Mouse (Mus musculus) intestine, embryonic 14.5 days (tissue): ENCODE data around the gene Lrmda. TPM values are rescaled to one million over a fixed set of nuclear protein-coding genes. Genes with fewer than 3 reads are reported as not detected.

ENCODE experiments used
- ATAC-seq: fragments of 200-750 bp; cut with Nextera tagmentation; replicated peaks from 2 replicates; pipeline ENCODE4 v1.8.0; 2017; ENCODE audit warnings: low read depth, moderate number of reproducible peaks, moderate TSS enrichment, moderate library complexity; ENCODE audit not compliant: low FRiP score, low TSS enrichment
- DNase-seq: peaks from one replicate; pipeline ENCODE4 v3.0.0-alpha.2; 2018; ENCODE audit warnings: low spot score
- H3K27ac ChIP-seq: fragments of 300-500 bp; sonication (generic); 2 replicates; pipeline ENCODE4 v1.5.1; 2014; ENCODE audit warnings: low read depth, mild to moderate bottlenecking, control low read depth
- H3K27me3 ChIP-seq: fragments of 300-500 bp; sonication (generic); replicated peaks from 2 replicates; pipeline ENCODE4 v1.6.1; 2014; ENCODE audit warnings: low read length, control low read depth; ENCODE audit not compliant: control insufficient read depth, insufficient read depth
- H3K36me3 ChIP-seq: fragments of 300-500 bp; sonication (generic); 2 replicates; pipeline ENCODE4 v1.6.1; 2014; ENCODE audit warnings: low read length, control low read depth; ENCODE audit not compliant: control insufficient read depth, insufficient read depth
- H3K4me1 ChIP-seq: fragments of 300-500 bp; sonication (generic); replicated peaks from 2 replicates; pipeline ENCODE4 v1.6.1; 2014; ENCODE audit warnings: low read length, control low read depth, mixed read lengths; ENCODE audit not compliant: control insufficient read depth, insufficient read depth
- H3K4me2 ChIP-seq: fragments of 300-500 bp; sonication (generic); 2 replicates; pipeline ENCODE4 v1.6.1; 2014; ENCODE audit warnings: low read length
- H3K4me3 ChIP-seq: fragments of 300-500 bp; sonication (generic); 2 replicates; pipeline ENCODE4 v1.5.1; 2014; ENCODE audit warnings: low read depth, low read length, control low read depth, mixed read lengths
- H3K9ac ChIP-seq: fragments of 300-500 bp; sonication (generic); 2 replicates; pipeline ENCODE4 v1.6.1; 2014; ENCODE audit warnings: mild to moderate bottlenecking, low read length
- H3K9me3 ChIP-seq: fragments of 300-500 bp; sonication (generic); 2 replicates; pipeline ENCODE4 v1.6.1; 2016; ENCODE audit warnings: low read length, control low read depth; ENCODE audit not compliant: control insufficient read depth
- WGBS: fragments of 180-500 bp; shearing (Covaris S2); extraction: QIAGEN DNeasy Blood & Tissue Kit; methylation state at CpG from one replicate; pipeline ENCODE4 v1.1.7; 2014; 5-methylcytosine and 5-hydroxymethylcytosine counted together
- polyA plus RNA-seq: library from polyadenylated mRNA; unstranded; fragments of >200 nt; fragmentation: Nextera tagmentation; extraction: Ambion mirVana; gene quantifications from 2 replicates; pipeline ENCODE4 v1.2.1, GENCODE M21; 2014

Gene Lrmda
- polyA plus RNA-seq, 1 experiment from 2014 or later: 0.70 TPM

- H3K27ac ChIP-seq: no peak overlapping the region
- H3K4me3 ChIP-seq: no peak overlapping the region
- ATAC-seq (no peak), DNase-seq (peak; percentile 49)
- H3K4me1 ChIP-seq: peaks cover 10% of the 10 kb centered on the region
- H3K36me3 ChIP-seq: no peaks in the 10 kb centered on the region
- WGBS: 84% methylated on average over 4 of the region's 4 CpGs
- no peak overlapping the region for H3K9ac ChIP-seq
- no peaks in the 10 kb centered on the region for H3K27me3 ChIP-seq
- H3K4me2 ChIP-seq: no peak overlapping the region
- no peaks in the 10 kb centered on the region for H3K9me3 ChIP-seq
Observed at GRCm38 (mm10) chr14:22294371-22294770, 274.9 kb downstream of the Lrmda start.

GRCm38 (mm10) chr14:22296655-22297239 lies 277.2 kb downstream of the Lrmda start:
- H3K4me1 ChIP-seq: peaks cover 5% of the 10 kb centered on the region; the same call in 1 of the 2 replicates
- 33% methylated on average over 3 of the region's 3 CpGs for WGBS
- H3K4me3 ChIP-seq: no peak overlapping the region
- H3K27ac ChIP-seq: no peak overlapping the region
- no peaks in the 10 kb centered on the region for H3K9me3 ChIP-seq
- H3K4me2 ChIP-seq: no peak overlapping the region
- H3K9ac ChIP-seq: no peak overlapping the region
- ATAC-seq (no peak), DNase-seq (peak; percentile 53)
- H3K27me3 ChIP-seq: no peaks in the 10 kb centered on the region
- no peaks in the 10 kb centered on the region for H3K36me3 ChIP-seq

DNA sequence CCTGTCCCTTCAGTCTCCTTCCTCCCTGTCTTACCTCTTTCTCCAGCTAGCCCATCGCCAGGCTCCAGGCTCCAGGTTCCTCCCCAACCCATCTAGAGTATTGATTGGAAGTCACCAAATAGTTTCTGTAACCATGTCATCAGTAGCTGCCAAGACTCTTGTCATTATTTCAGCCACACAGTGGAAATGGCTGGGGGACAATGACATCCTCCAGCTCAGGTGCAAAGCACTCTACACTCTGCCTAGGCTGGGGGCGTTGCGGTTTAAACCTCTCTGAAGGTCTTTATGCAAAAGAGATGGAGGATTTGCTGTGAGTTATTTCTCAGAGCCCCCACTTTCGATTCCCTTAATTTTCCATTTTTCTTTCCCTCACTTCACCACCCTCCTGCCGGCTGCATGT lies 287.2 kb downstream of the Lrmda start:
- no peak overlapping the region for H3K9ac ChIP-seq
- ATAC-seq (no peak), DNase-seq (no peak)
- no peaks in the 10 kb centered on the region for H3K36me3 ChIP-seq
- no peak overlapping the region for H3K4me3 ChIP-seq
- WGBS: 63% methylated on average over 5 of the region's 5 CpGs
- no peaks in the 10 kb centered on the region for H3K9me3 ChIP-seq
- H3K4me1 ChIP-seq: peaks cover 7% of the 10 kb centered on the region
- no peak overlapping the region for H3K4me2 ChIP-seq
- no peaks in the 10 kb centered on the region for H3K27me3 ChIP-seq
- no peak overlapping the region for H3K27ac ChIP-seq

DNA sequence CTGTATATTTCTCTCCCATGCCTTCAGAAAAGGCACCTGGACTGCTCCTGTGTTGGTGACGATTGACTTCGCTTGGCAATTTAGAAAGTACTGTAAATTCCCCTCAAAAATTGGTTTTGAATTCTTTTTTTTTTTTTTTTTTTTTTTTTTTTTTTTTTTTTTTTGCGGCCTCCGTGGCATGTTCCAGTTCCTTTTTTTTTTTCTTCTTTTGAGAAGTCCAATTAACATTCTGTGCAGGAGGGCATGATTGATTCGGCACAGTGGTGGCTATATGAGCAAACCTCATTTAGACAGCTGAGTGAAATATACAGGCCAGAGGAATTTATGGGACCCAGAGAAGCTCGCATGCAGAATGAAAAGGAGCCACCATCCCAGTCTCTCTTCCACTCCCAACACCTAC lies 288.5 kb downstream of the Lrmda start:
- Histone ChIP-seq H3K4me2 (no peak overlapping the region), H3K27me3 (no peaks in the 10 kb centered on the region), H3K27ac (no peak overlapping the region), H3K4me1 (peaks cover 7% of the 10 kb centered on the region), H3K9ac (no peak overlapping the region), H3K9me3 (no peaks in the 10 kb centered on the region), H3K4me3 (no peak overlapping the region), H3K36me3 (no peaks in the 10 kb centered on the region)
- WGBS: 52% methylated on average over 6 of the region's 6 CpGs
- ATAC-seq (no peak), DNase-seq (no peak)

DNA sequence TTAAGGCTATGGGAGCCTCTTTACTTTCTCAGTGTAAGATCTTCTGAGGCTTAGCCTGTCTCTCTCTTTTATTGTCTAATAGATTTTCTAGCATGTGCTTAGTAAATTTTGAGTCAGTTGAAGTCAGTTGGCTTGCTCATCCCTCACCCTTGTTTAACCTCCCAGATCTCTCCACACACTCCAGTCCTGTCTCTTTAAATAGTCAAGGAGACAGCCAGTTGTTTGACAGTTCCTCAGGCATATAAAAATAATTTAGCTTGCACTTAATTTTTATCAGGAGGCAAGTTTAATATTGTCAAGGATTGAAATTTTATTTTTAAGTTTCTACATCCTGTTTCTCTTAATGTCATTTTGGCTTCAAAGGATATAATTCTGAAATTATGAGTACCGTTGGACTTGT lies 303.5 kb downstream of the Lrmda start:
- Histone ChIP-seq H3K27me3 (no peaks in the 10 kb centered on the region), H3K27ac (peak overlapping the region; percentile 43; the same call in 1 of the 2 replicates), H3K4me2 (no peak overlapping the region), H3K4me3 (no peak overlapping the region), H3K9me3 (peaks cover 2% of the 10 kb centered on the region; the same call in 1 of the 2 replicates), H3K9ac (no peak overlapping the region), H3K4me1 (peaks cover 13% of the 10 kb centered on the region), H3K36me3 (no peaks in the 10 kb centered on the region)
- 36% methylated on average over 1 of the region's 1 CpGs for WGBS
- no peak for DNase-seq
- ATAC-seq: peak; percentile 88

DNA sequence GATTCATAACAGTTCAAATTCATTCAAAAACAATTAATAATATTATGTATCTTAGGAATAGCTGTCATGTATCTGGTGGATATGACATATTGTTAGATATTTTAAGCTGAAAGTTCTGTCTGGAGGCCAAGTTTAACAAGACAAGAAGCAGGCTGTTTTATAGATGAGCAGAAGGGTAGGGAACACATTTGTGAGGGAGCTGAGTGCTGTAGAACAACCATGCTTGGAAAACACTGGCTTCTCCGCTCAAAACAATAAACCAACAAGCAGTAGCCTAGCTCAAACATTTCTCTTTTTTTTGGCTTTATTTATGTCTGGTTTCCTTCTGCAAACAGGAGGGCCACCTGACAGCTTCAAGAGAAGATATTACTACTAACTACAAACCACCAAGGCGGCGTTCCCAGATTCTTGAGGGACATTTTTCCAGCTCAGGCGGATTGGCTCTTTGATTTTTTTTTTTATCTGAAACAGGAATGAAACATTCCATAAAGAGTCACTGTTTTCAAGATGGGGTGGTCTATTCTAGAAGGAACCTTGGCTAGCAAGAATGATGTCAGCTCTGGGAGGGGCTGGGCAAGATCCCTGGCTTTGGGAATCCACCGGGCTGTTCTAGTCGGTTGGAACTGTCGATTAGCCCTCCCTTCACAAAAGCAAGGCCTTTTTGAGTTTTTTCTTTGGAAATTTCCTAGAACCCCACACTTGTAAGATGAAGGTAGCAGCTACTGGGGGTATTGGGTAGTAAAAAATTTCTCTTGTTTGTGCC lies 304.2 kb downstream of the Lrmda start:
- Histone ChIP-seq H3K9ac (no peak overlapping the region), H3K36me3 (no peaks in the 10 kb centered on the region), H3K4me2 (no peak overlapping the region), H3K4me3 (no peak overlapping the region), H3K27me3 (no peaks in the 10 kb centered on the region), H3K4me1 (peaks cover 13% of the 10 kb centered on the region), H3K9me3 (peaks cover 3% of the 10 kb centered on the region; the same call in 1 of the 2 replicates), H3K27ac (peak overlapping the region; percentile 34)
- 37% methylated on average over 7 of the region's 7 CpGs for WGBS
- ATAC-seq (peak; percentile 79), DNase-seq (no peak)

GRCm38 (mm10) chr14:22326218-22326964 lies 306.9 kb downstream of the Lrmda start:
- no peak overlapping the region for H3K27ac ChIP-seq
- no peak overlapping the region for H3K9ac ChIP-seq
- ATAC-seq (no peak), DNase-seq (no peak)
- 58% methylated on average over 11 of the region's 11 CpGs for WGBS
- no peak overlapping the region for H3K4me3 ChIP-seq
- H3K36me3 ChIP-seq: no peaks in the 10 kb centered on the region
- peaks cover 13% of the 10 kb centered on the region for H3K4me1 ChIP-seq
- no peaks in the 10 kb centered on the region for H3K27me3 ChIP-seq
- peaks cover 3% of the 10 kb centered on the region; the same call in 1 of the 2 replicates for H3K9me3 ChIP-seq
- H3K4me2 ChIP-seq: no peak overlapping the region

DNA sequence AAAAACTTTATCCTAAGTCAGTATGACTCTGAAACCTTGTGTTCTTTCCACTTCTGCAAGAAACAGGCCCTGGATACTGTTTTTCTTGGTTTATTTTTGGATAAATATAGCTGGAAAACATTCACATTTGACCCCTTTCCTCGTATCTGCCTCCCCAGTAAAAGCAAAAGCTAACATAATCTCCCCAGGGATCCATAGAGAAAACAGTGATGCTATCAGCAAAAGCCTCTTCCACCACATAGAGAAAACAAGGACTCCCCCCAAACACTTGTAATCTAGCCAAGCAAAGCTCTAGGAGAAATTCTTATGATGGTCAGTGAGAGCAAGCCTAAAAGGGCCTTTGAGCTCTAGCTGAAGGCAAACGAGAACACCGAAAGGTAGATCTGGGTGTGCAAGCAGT lies 309.7 kb downstream of the Lrmda start:
- Histone ChIP-seq H3K4me3 (no peak overlapping the region), H3K36me3 (no peaks in the 10 kb centered on the region), H3K27me3 (no peaks in the 10 kb centered on the region), H3K4me1 (peaks cover 3% of the 10 kb centered on the region; the same call in 1 of the 2 replicates), H3K9ac (no peak overlapping the region), H3K9me3 (peaks cover 3% of the 10 kb centered on the region; the same call in 1 of the 2 replicates), H3K4me2 (no peak overlapping the region), H3K27ac (no peak overlapping the region)
- WGBS: 87% methylated on average over 3 of the region's 3 CpGs
- ATAC-seq (no peak), DNase-seq (no peak)
